Mouse (Mus musculus) thymus, postnatal 0 days (tissue): ENCODE data around the gene Kmt5c. TPM values are rescaled to one million over a fixed set of nuclear protein-coding genes. Genes with fewer than 3 reads are reported as not detected.

Source experiments
- DNase-seq: peaks from one replicate; pipeline ENCODE4 v3.0.0-alpha.2; 2015; ENCODE audit warnings: low spot score
- polyA plus RNA-seq: library from polyadenylated mRNA; unstranded; fragments of >200 nt; fragmentation: Nextera tagmentation; extraction: Ambion mirVana; gene quantifications from 2 replicates; pipeline ENCODE4 v1.2.1, GENCODE M21; 2015

Gene Kmt5c
- 44.1 and 44.2 TPM in 2 replicates for polyA plus RNA-seq

DNA sequence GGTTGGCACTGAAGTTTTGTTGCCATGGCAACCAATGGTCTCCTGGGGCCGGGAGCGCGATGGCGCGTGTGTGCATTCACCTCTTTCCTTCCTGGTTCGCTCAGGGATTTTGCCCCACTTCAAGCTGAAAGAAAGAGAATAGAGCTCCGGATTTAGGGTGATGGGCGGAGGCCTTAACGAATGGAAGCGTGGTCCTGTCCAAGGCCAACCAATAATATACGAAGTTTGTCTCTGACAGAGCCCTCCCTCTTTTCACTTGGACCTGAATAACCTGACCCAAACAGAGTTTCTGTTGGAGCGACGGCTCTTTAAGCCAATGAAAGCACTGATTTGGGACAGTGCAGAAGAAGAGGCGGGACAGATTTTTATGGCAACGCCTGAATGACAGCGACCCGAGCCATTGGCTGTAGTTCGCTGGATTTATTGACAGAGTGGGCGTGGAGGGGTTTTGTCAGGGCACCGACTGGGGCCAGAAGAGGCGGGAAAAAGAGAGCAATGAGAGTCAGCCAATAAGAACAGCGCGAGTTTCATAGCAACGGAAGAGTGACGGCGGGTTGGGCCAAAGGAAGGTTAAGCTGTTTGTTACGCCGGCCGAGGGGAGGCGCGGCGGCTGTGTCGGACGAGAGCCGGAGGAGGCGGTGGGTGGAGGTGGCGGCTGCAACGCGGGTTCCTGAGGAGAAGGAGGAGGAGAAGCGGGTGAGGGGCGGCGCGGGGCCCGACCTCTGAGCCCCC, at the start of gene Kmt5c:
TSS of gene Kmt5c (plus strand) at position 572 of the 732 bp plus-strand sequence.
- DNase-seq: peak; percentile 99

DNA sequence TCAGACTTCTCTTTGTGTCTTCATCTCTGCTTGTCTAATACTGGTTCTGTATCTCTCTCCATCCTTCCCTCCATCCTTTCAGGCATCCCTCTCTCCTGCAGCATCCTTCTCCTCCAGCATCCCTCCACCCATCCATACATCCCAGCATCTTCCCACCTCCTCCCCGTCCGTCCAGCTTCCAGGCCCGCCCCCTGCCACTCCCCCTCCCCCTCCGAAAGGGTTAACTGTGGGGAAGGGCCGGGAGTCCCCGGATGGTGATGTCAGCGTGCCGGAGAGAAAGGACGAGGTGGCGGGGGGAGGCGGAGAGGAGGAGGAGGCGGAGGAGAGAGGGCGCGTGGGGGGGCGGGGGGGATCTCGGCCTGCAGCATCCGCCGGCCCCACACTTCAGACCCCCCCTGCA, 49.5 kb upstream of the Kmt5c start, which contains the start of gene Brsk1:
TSS of gene Brsk1 (plus strand) at position 218 of the 400 bp plus-strand sequence.
- DNase-seq: peak; percentile 20

DNA sequence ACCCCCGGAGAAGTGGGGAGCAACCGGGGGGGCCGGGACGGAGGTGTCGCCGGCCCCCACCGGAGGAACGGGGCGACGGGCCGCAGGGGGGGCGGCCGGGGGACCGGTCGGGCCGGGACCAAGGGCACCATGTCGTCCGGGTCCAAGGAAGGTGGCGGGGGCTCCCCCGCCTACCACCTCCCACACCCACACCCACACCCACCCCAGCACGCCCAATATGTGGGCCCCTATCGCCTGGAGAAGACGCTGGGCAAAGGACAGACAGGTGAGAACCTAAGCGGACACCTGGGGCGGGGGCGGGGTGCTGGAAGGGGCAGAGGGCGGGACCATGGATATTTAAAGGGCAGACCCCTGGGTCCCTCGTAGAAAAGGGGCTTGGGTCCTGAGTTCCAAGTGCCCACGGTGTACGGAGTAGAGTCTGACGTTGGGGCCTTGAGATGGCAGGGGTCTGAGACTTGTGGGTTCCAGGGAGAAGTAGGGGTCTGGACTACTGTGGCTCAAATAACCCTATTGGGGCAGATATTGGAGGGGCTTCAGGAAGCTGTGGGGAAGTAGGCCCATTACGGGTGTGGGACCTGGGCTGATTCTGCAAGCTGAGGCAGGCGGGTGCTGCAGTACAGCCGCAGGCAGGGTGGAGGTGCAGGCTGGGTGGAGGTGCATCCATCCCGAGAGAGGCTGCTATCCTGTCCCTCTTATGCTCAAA, 48.8 kb upstream of the Kmt5c start:
- DNase-seq: no peak

DNA sequence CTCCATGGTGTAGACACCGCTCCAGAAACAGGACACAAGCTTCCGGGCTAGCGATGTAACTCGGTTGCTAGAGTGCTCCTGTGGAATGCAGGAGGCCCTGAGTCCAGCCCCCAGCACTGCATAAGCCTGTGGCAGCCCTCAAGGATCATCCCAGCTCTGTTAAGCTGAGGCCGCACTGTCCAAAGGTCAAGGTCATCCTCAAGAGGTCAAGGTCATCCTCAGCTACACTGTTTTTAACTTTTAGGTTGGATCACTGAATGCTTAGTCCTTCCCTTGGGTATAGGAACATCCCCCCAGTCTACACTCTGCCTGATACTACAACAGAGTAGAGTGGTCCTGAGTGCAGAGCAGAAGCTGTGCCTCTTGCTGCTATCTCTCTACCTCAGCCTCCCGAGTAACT, 46.9 kb upstream of the Kmt5c start:
- DNase-seq: no peak

DNA sequence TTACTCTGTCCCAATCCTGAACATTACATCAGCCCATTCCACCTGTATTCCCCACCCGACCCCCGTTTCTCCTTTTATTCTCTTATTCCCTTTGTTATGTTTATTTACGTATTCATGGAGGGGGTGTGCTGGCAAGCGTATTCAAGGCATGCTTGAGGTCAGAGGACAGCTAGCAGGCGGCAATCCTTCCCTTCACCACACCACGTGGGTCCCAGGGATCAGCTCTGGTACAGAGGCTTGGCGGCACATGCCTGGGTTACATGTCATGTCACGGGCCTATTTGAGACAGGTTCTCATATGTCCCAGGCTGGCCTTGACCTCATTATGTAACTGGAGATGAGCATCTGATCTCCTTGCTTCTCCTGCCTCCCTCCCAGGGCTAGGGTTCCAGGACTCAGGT, 37.6 kb upstream of the Kmt5c start:
- no peak for DNase-seq

DNA sequence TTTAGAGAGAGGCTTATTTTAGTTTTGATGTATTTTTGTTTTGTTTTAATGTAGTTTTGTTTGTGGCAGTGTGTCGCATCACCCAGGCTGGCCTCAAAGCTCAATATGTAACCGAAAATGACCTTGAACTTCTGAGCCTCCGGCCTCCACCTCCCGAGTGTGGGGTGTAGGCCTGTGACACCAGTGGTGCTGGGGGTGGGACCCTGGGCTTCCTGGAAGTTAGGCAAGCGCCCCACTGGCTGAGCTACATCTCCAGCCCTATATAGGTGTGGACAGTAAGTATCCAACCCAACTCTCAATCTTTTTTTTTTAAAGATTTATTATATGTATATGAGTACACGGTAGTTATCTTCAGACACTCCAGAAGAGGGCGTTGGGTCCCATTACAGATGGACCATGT, 36.7 kb upstream of the Kmt5c start:
- DNase-seq: no peak

DNA sequence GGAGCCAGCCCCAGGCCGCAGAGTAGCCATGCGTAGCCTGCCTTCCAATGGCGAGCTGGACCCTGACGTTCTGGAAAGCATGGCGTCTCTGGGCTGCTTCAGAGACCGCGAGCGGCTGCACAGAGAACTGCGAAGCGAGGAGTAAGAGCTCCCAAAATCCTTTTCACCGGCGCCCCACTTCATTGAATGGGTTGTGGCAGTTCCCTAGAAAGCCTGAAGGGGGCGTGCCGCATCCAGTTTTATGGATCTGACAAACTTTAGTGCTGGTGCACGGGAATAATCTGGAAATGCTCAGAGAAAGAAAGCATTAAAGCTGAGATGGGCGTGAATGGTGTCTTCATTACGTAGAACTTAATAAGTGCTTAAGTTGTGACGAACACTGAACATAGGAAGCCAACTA, 34.8 kb upstream of the Kmt5c start:
- DNase-seq: peak; percentile 38

DNA sequence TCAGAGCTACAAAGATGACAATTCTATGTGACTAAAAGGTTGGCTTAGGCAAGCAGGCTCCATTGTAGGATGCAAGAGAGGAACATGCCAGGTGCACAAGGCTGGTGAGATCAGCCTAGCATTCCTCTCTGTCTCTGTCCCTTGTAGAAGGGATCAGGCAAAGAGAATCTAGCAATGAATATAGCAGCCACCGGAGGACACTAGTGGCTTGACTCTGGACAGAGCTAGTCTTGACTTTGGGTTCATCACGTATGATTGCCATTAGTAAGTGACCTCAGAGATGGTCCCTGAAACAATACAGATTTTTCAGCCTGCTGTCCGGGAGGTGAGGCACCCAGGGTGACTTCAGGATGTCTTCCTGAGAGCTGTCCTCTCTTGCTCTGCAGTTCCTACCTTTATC, 27.3 kb upstream of the Kmt5c start:
- no peak for DNase-seq

DNA sequence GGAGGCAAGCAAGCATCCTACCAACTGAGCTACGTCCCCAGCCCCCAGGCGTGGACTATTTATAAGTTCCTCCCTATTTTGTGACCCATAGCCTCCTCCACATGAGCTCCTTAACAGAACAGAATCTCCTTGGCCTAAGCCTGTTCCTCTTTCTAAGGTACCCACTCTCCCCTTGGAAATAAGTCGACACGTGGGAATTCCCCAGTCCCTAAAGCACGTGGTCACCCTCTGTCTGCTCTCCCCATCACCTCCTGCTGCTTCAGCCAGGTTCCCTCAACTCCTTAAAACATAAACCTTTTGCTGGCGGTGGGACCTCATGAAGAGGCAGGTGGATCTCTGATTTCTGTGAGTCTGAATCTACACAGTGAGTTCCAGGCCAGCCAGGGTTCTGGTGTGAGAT, 23.0 kb upstream of the Kmt5c start:
- no peak for DNase-seq

DNA sequence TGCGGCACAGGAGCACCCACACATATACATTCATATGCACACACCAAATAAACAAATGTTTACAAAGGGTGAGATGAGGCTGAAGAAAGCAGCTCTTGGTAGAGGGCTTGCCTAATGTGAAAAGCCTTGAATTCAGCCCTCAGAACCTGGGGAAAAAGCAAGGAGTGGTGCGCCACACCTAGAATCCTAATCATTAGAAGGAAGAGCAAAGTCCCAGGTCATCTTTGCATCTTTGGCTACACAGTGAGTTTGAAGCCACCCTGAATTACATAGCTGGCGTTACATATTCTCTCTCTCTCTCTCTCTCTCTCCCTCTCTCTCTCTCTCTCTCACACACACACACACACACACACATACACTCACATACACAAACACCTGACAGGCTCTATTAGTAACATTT, 20.6 kb upstream of the Kmt5c start:
- DNase-seq: no peak

DNA sequence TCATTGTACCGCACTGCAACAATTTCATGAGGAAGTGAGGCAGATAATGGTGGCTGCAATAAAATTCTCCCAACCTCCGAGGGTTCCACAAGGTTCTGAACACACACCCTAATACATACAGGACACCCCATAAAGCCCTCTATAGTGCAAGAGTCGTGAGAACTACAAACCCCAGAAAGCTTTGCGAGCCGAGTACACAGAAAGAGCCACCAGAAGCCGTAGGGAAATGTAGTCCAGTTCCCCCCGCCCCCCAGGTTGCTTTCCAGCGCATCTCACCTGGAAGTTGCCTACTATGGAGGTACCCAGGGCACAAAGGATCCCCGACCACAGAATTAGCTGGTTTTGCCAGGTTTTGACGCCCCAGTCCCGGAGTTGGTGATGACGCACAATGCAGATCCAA, 16.4 kb upstream of the Kmt5c start:
- DNase-seq: peak; percentile 46

DNA sequence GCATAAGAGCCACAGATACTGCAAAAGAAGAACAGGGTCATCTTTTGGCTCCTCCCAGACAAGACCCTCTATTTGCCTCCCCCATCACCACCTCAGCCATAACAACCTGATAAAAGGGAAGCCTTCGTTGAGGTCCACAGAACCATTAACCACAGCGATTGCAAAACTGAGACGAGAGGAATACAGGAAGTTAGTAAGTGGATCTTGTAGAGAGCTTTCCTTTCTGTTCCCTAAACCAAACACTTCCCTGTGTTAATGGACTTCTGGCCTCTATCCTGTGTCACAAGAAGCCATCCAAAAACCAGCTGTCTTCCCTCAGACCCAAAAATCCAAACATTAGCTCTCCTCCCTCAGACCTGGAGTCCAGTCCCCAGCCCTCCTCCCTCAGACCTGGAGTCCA, 15.6 kb upstream of the Kmt5c start:
- no peak for DNase-seq

DNA sequence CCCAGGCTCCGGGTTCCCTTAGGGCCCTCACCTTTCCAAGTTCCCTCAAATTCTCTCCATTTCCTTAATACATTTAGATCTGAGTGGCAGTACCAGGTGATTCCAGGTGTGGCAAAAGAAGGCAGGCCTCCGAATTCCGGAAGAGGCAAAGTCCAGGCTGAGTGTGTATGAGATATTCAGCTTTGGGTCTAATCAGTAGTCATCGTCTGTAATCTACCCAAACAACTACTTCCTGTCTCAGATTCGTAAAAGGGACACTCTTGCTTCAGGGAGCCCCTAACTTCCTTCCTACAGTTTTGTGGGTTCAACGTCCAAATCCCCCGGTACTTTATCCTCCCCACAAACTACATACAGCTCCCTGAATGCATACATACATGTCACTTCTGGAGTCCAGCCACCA, 14.7 kb upstream of the Kmt5c start, which contains the start of gene Tmem150b:
TSS of gene Tmem150b (minus strand) at position 81 of the 400 bp plus-strand sequence.
- DNase-seq: peak; percentile 8

DNA sequence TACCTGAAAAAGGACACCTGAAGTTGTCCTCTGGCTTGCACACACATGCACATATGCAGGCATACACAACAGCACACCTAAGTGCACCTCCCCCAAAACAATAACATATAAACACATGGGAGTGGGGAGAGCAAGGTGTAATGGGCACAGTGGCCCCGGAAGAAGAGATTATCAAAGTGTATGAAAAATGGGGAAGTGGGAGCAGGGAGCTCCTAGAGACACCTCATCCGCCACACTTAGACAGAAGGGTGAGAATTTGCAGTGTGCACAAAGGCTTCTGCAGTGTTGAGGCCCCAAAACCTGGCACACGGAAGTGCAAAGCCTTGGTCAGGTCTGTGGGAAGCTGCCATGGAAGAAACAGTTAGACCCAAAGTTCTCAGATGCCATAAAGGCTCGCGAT, 8.8 kb upstream of the Kmt5c start:
- DNase-seq: no peak

DNA sequence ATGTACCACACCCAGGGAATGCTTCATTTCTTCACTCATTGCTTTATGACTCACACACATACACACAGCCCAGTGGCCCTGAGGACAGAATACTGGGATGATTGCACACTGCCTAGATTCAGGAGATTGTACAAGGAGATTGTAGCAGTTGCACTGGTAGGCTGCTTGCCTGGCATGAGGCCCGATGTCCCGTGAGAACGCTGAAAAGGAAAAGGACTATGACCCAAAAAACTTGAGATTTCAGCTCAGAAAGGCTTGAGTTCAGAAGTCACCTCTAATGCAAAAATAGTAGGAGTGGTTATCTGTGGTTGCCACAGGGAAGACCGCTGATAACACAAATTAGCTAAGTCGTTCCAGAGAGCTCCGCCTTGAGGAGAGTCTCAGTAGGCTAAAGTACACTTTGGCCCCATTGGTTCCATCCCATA, 6.9 kb upstream of the Kmt5c start:
- DNase-seq: no peak

DNA sequence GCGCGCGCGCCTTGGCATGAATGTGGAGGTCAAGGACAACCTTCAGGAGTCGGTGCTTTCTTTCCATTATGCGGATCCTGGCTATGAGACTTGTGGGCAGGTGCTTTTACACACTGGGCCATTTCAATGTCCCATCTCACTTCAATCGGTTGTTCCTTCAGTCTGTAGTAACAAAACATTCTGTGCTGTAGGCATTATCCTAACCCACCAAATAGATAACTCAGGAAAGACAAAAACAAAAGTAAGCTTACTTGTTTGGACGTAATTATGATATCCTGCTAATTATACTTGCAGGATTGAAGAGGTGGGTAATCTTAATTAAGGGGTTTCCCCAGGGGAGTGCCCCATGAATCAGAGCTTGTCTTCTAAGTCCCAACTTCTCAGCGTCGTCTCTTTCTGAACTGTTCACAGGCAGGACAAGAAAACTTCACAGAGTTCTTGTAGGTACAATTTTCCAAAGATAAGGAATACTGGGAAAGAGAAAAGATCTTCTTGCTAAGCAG, 823 bp upstream of the Kmt5c start:
- no peak for DNase-seq

DNA sequence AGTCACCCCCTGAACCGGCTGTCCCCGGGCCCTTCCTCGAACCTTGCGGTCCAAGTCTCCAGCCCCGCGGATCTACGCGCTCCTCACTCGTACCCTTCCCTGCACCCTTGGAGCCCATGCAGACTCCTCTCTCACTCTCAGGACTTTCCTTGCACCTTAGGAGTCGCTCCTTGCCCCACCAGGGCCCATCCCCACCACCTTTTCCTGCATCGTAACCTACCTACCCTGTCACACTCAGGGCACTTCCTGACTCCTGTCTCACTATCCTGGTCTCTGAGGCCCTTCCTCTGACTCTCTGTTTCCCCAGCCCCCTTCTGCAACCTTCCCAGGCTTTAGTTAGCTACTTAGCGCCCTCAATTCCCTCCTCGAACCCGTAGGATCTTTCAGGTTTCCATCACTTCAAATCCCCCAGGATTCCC, 403 bp downstream of the Kmt5c start:
- no peak for DNase-seq

DNA sequence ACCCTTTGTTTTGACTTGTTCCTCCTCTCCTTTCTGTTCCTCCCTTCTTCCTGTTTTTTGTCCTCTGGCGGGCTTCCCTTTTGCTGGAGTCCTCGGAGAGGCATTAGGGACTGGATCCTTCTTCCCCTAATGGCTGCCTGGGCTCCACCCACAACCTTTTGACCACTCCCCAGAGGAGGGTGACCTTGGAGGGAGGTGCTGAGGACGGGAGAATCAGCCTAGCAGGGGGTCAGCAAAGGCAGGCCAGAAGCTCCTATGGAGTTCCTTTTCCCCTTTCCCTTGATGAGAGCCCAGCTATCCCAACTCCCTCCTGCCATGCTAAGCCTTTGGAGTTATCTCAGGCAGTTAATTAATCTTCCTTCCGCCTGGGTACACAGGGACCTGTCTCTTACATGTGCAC, 1.2 kb downstream of the Kmt5c start:
- DNase-seq: no peak

DNA sequence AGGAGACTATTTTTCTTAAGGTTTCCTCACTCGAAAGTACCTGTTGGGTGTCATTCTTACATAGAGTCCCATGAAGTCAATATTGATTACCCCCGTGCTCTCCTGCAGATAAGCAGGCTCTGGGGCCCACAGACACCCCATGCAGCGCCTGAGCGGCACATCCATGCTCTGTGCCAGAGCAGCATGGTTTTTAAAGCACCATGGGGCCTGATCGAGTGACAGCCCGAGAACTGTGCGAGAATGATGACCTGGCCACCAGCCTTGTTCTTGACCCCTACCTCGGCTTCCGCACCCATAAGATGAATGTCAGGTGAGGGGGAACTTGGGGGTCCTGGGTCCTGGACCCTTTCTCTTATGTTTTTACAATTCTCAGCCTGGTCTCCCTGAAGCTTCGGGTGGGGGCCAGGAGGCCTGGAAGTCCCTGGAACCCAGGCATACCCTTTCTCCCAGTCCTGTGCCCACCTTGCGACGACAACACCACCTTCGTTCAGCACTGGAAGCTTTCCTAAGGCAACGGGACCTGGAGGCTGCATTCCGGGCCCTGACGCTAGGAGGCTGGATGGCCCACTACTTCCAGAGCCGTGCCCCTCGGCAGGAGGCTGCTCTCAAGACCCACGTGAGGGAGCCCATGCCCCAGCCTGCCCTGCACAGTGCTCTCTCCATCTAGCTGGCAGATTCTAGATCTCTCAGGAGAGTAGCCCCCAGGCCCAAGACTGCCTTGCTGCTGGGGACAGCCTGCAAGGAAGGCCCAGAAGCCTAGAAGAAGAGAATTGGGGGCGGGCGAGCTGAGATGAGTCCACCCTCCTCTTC, 2.0 kb downstream of the Kmt5c start:
- DNase-seq: no peak

DNA sequence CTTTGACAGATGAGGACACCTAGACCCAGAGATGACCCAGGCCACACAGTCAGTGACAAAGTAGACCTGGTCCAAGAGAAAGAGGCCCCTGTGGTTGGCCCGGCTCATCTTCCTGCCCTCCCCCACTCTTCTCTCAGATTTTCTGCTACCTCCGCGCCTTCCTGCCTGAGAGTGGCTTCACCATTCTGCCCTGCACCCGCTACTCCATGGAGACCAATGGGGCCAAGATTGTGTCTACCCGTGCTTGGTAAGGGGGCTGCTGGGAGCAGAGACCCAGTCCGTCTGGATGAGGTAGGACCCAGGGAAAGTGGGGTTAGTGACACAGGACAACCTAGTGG, 2.5 kb downstream of the Kmt5c start:
- no peak for DNase-seq

DNA sequence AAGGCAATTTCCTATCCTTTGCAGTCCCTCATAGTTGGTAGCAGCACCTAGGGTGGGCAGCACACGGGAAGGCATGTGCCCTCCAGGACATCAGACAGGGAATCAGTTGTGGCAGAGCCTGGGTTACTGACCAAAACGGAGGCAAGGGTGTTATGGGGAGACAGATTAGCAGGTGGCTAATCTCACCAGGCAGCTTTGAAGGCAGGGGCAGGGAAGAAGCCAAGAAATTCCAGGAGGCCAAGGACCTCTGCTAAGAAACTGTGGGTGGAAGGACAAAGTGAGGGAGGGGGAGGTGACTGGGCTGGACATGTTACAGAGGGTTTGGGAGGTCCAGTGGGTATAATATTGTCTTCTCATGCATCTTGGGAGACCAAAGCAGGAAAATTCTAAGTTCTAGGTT, 3.4 kb downstream of the Kmt5c start:
- DNase-seq: no peak

DNA sequence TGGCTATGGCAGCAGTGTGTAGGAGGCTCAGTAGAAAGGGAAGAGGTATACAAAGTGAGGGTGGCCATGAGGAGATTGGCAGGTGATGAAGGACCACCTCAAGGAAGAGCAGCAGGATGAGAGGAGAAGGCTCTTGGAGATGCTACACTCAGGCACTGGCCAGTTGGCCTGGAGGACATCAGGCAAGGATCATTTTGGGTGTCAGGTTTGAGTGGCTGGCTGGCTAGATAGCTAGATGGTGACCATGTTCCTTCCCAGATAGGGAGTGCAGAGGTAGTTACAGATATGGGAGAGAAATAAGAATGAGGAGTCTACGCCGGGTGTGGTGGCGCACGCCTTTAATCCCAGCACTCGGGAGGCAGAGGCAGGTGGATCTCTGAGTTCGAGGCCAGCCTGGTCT, 5.0 kb downstream of the Kmt5c start:
- no peak for DNase-seq
